Mouse (Mus musculus) small intestine, adult 2 months (tissue): ENCODE data around the gene Kcnn3. TPM values are rescaled to one million over a fixed set of nuclear protein-coding genes. Genes with fewer than 3 reads are reported as not detected.

Source experiments
- H3K27ac ChIP-seq: fragments of 200-500 bp; 2 replicates; pipeline ENCODE4 v1.5.1; 2012; ENCODE audit warnings: low read depth, low read length, control low read depth, inconsistent platforms; ENCODE audit not compliant: insufficient read depth
- H3K27me3 ChIP-seq: fragments of 200-500 bp; 2 replicates; pipeline ENCODE4 v1.6.1; 2012; ENCODE audit warnings: mild to moderate bottlenecking, moderate library complexity, low read length, inconsistent platforms; ENCODE audit not compliant: control insufficient read depth, insufficient read depth
- H3K36me3 ChIP-seq: fragments of 200-500 bp; 2 replicates; pipeline ENCODE4 v1.6.1; 2012; ENCODE audit warnings: mild to moderate bottlenecking, low read length, control low read depth, inconsistent platforms; ENCODE audit not compliant: control insufficient read depth, insufficient read depth
- H3K4me1 ChIP-seq: fragments of 200-500 bp; 2 replicates; pipeline ENCODE4 v1.6.1; 2012; ENCODE audit warnings: low read length, inconsistent platforms, mixed read lengths; ENCODE audit not compliant: control insufficient read depth, insufficient read depth, insufficient read length
- H3K4me3 ChIP-seq: fragments of 200-500 bp; 2 replicates; pipeline ENCODE4 v1.5.1; 2012; ENCODE audit warnings: low read depth, mild to moderate bottlenecking, control low read depth, inconsistent platforms, low read length, moderate library complexity
- CTCF ChIP-seq: fragments of 200-500 bp; IDR thresholded peaks from 2 replicates; pipeline ENCODE4 v1.5.1; 2012; ENCODE audit warnings: low read depth, mild to moderate bottlenecking, control low read depth, inconsistent platforms, low read length, moderate library complexity, mixed read lengths; ENCODE audit not compliant: insufficient replicate concordance, insufficient read length; ENCODE audit errors: extremely low read depth
- POLR2A ChIP-seq: fragments of 200-500 bp; IDR thresholded peaks from 2 replicates; pipeline ENCODE4 v1.6.1; 2012; ENCODE audit warnings: low read depth, mild to moderate bottlenecking, control low read depth, inconsistent platforms, low read length, moderate library complexity
- WGBS: fragments of 180-500 bp; shearing (Covaris S2); methylation state at CpG from one replicate; pipeline ENCODE4 v1.1.7; 2018; 5-methylcytosine and 5-hydroxymethylcytosine counted together
- polyA plus RNA-seq: library from polyadenylated mRNA; depleted of rRNA; stranded (reverse); fragments of >200 nt; gene quantifications from 2 replicates; pipeline ENCODE4 v1.2.3, GENCODE M21; 2012

Gene Kcnn3
- polyA plus RNA-seq, 1 experiment = 4.6 TPM

- Histone ChIP-seq H3K4me1 (peaks cover 11% of the 10 kb centered on the region), H3K27me3 (peaks cover 10% of the 10 kb centered on the region), H3K4me3 (no peak overlapping the region), H3K27ac (no peak overlapping the region), H3K36me3 (no peaks in the 10 kb centered on the region)
- 90% methylated on average over 5 of the region's 5 CpGs for WGBS
- TF ChIP-seq POLR2A = no peak
- no peak for TF ChIP-seq CTCF
Measured at GRCm38 (mm10) chr3:89516321-89516720, 3.6 kb upstream of the Kcnn3 start.

GRCm38 (mm10) chr3:89520618-89521502, 896 bp downstream of the Kcnn3 start:
- TF ChIP-seq POLR2A (no peak), CTCF (no peak)
- H3K4me3 ChIP-seq = peak overlapping the region; percentile 50
- no peaks in the 10 kb centered on the region for H3K36me3 ChIP-seq
- H3K4me1 ChIP-seq = peaks cover 11% of the 10 kb centered on the region
- H3K27me3 ChIP-seq = peaks cover 16% of the 10 kb centered on the region
- 8% methylated on average over 25 of the region's 25 CpGs for WGBS
- no peak overlapping the region for H3K27ac ChIP-seq

GRCm38 (mm10) chr3:89521503-89521854, 1.5 kb downstream of the Kcnn3 start:
- WGBS = 6% methylated on average over 7 of the region's 7 CpGs
- Histone ChIP-seq H3K27ac (no peak overlapping the region), H3K36me3 (no peaks in the 10 kb centered on the region), H3K27me3 (peaks cover 16% of the 10 kb centered on the region), H3K4me1 (peaks cover 12% of the 10 kb centered on the region), H3K4me3 (no peak overlapping the region)
- TF ChIP-seq CTCF (no peak), POLR2A (no peak)

DNA sequence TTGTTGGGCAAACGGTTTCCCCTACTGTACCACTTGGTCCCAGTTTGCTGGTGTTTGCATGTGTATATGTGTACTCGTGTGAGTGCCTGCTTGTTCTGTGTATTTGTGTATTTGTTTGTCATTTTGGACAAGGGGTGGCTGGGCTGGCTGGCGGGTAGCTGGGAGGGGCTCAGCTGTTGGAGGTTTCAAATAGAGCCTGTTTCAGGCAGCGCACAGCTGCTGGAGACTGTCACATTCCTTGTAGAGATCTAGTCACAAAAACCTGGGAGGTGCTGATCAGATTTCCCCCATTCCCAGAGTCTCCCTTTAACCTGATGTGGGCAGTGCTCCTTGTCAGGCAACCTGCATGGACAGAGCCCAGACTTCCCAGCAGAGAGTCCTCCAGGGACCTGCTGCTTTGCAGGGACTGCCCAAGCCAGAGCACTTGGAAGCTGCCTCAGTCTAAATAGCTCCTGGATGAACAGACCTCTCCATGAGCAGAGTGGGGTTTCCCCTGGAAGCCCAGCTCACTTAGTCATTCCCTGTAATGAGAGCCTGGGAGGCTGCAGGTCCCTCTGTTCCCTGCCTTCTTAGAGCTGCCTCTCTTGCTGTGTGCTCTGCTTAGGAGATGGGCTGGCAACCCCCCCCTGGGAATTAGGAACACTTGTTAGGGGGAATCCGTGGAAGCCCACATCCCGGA, 2.6 kb downstream of the Kcnn3 start:
- no peak for TF ChIP-seq CTCF
- TF ChIP-seq POLR2A = no peak
- H3K4me1 ChIP-seq = peaks cover 13% of the 10 kb centered on the region
- H3K36me3 ChIP-seq = no peaks in the 10 kb centered on the region
- peak overlapping the region; percentile 47 for H3K4me3 ChIP-seq
- no peak overlapping the region for H3K27ac ChIP-seq
- peaks cover 16% of the 10 kb centered on the region for H3K27me3 ChIP-seq
- 47% methylated on average over 6 of the region's 6 CpGs for WGBS

GRCm38 (mm10) chr3:89526298-89527090, 6.5 kb downstream of the Kcnn3 start:
- H3K4me3 ChIP-seq = no peak overlapping the region
- H3K27me3 ChIP-seq = peaks cover 5% of the 10 kb centered on the region; the same call in 1 of the 2 replicates
- WGBS = 29% methylated on average over 17 of the region's 17 CpGs
- H3K4me1 ChIP-seq = peaks cover 2% of the 10 kb centered on the region; the same call in 1 of the 2 replicates
- no peak overlapping the region for H3K27ac ChIP-seq
- no peaks in the 10 kb centered on the region for H3K36me3 ChIP-seq
- TF ChIP-seq POLR2A (no peak), CTCF (no peak)

DNA sequence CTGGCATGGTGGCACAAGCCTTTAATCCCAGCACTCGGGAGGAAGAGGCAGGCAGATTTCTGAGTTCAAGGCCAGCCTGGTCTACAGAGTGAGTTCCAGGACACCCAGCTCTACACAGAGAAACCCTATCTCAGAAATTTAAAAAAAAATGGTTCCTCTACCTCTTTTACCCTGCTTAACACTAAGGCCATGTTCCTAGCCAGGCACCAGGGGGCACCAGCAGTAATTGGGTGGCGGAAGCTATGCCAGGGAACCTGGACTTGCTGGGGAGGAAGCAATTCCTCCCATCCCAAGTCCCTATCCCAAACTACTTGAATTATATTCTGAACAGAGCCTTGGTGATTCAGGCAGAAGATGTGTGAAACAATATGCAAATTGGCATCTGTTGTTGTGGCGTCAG, 9.8 kb downstream of the Kcnn3 start:
- TF ChIP-seq CTCF (no peak), POLR2A (no peak)
- 82% methylated on average over 3 of the region's 3 CpGs for WGBS
- H3K36me3 ChIP-seq = no peaks in the 10 kb centered on the region

More for the DNA sequence above, 9.8 kb downstream of the Kcnn3 start:
- Histone ChIP-seq H3K27me3 (no peaks in the 10 kb centered on the region), H3K27ac (no peak overlapping the region), H3K4me3 (no peak overlapping the region), H3K4me1 (peaks cover 2% of the 10 kb centered on the region; the same call in 1 of the 2 replicates)
